Mouse (Mus musculus): ENCODE data around the gene St8sia1. TPM values are rescaled to one million over a fixed set of nuclear protein-coding genes. Genes with fewer than 3 reads are reported as not detected.
A peak's percentile ranks its signal among the peaks of the same experiment; 100 is the strongest.

Gene St8sia1
- polyA plus RNA-seq, 1 experiment from 2014 or later, result 2.9 TPM

- H3K4me1 ChIP-seq, result 0 out of 2 replicates have a peak, but pooled peaks cover 8% of the 10 kb centered on the region
- no peak for ATAC-seq (ENCODE audit: insufficient number of reproducible peaks, insufficient read depth, low FRiP score, low TSS enrichment)
- H3K27ac ChIP-seq, result no peak overlapping the region
- no peak overlapping the region for H3K4me3 ChIP-seq
- no peaks in the 10 kb centered on the region for H3K36me3 ChIP-seq
- no peaks in the 10 kb centered on the region for H3K27me3 ChIP-seq
- no peaks in the 10 kb centered on the region for H3K9me3 ChIP-seq
- H3K4me2 ChIP-seq (replicated peaks), result no peak overlapping the region
- WGBS, result 74% methylated on average over 7 of the region's 7 CpGs
- no peak overlapping the region for H3K9ac ChIP-seq
Measured at GRCm38 (mm10) chr6:142869715-142870422, 94.4 kb downstream of the St8sia1 start.

GRCm38 (mm10) chr6:142867471-142868055 lies 96.7 kb downstream of the St8sia1 start:
- Histone ChIP-seq H3K4me1 (0 out of 2 replicates have a peak, but pooled peaks cover 8% of the 10 kb centered on the region), H3K27ac (no peak overlapping the region), H3K36me3 (no peaks in the 10 kb centered on the region), H3K9ac (no peak overlapping the region), H3K4me2 (replicated peaks) (no peak overlapping the region), H3K9me3 (no peaks in the 10 kb centered on the region), H3K4me3 (no peak overlapping the region), H3K27me3 (no peaks in the 10 kb centered on the region)
- ATAC-seq (ENCODE audit: insufficient number of reproducible peaks, insufficient read depth, low FRiP score, low TSS enrichment), result 0 out of 2 replicates have a peak, but pooled peaks have one; percentile 56
- 39% methylated on average over 9 of the region's 9 CpGs for WGBS

DNA sequence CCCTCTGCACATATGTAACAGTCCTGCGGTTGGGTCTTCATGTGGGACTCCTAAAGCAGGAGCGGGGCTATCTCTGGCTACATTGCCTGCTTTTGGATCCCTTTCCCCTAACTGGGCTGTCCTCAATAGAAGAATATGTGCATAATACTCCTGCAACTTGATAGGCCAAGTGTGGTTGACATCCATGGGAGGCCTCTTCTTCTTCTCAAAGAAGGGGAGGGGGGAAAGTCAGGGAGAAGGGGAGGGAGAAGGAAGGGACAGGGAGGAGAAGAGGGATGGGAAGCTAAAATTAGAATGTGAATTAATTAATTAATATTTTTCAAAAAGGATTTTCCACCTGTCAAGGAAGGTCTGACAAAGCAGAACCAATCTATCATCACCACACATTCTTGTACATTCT lies 97.2 kb downstream of the St8sia1 start:
- no peak overlapping the region for H3K4me2 ChIP-seq (replicated peaks)
- H3K27ac ChIP-seq, result no peak overlapping the region

GRCm38 (mm10) chr6:142865199-142865598 lies 99.1 kb downstream of the St8sia1 start:
- H3K4me1 ChIP-seq, result 0 out of 2 replicates have a peak, but pooled peaks cover 8% of the 10 kb centered on the region
- WGBS, result 88% methylated on average over 6 of the region's 6 CpGs

More for the DNA sequence above, 97.2 kb downstream of the St8sia1 start:
- 92% methylated on average over 2 of the region's 2 CpGs for WGBS
- Histone ChIP-seq H3K36me3 (no peaks in the 10 kb centered on the region), H3K9me3 (no peaks in the 10 kb centered on the region), H3K4me1 (0 out of 2 replicates have a peak, but pooled peaks cover 8% of the 10 kb centered on the region), H3K9ac (no peak overlapping the region), H3K4me3 (no peak overlapping the region), H3K27me3 (no peaks in the 10 kb centered on the region)
- no peak for ATAC-seq (ENCODE audit: insufficient number of reproducible peaks, insufficient read depth, low FRiP score, low TSS enrichment)

GRCm38 (mm10) chr6:142863881-142864280 lies 100.4 kb downstream of the St8sia1 start:
- Histone ChIP-seq H3K4me1 (0 out of 2 replicates have a peak, but pooled peaks cover 8% of the 10 kb centered on the region), H3K27ac (no peak overlapping the region), H3K9me3 (no peaks in the 10 kb centered on the region), H3K36me3 (no peaks in the 10 kb centered on the region), H3K27me3 (no peaks in the 10 kb centered on the region), H3K9ac (no peak overlapping the region), H3K4me2 (replicated peaks) (no peak overlapping the region), H3K4me3 (no peak overlapping the region)
- 90% methylated on average over 4 of the region's 4 CpGs for WGBS
- ATAC-seq (ENCODE audit: insufficient number of reproducible peaks, insufficient read depth, low FRiP score, low TSS enrichment), result no peak

More at GRCm38 (mm10) chr6:142865199-142865598, 99.1 kb downstream of the St8sia1 start:
- H3K4me2 ChIP-seq (replicated peaks), result no peak overlapping the region
- H3K36me3 ChIP-seq, result no peaks in the 10 kb centered on the region
- no peak overlapping the region for H3K4me3 ChIP-seq
- no peak overlapping the region for H3K27ac ChIP-seq
- H3K9ac ChIP-seq, result no peak overlapping the region
- H3K9me3 ChIP-seq, result no peaks in the 10 kb centered on the region
- H3K27me3 ChIP-seq, result no peaks in the 10 kb centered on the region
- no peak for ATAC-seq (ENCODE audit: insufficient number of reproducible peaks, insufficient read depth, low FRiP score, low TSS enrichment)

GRCm38 (mm10) chr6:142862265-142862664 lies 102.0 kb downstream of the St8sia1 start:
- WGBS, result 92% methylated on average over 3 of the region's 3 CpGs
- H3K9ac ChIP-seq, result no peak overlapping the region
- H3K4me2 ChIP-seq (replicated peaks), result no peak overlapping the region
- H3K36me3 ChIP-seq, result no peaks in the 10 kb centered on the region
- H3K27ac ChIP-seq, result no peak overlapping the region
- H3K9me3 ChIP-seq, result no peaks in the 10 kb centered on the region
- no peak overlapping the region for H3K4me3 ChIP-seq
- H3K27me3 ChIP-seq, result no peaks in the 10 kb centered on the region
- peaks cover 6% of the 10 kb centered on the region; the same call in 1 of the 2 replicates for H3K4me1 ChIP-seq
- ATAC-seq (ENCODE audit: insufficient number of reproducible peaks, insufficient read depth, low FRiP score, low TSS enrichment), result no peak

DNA sequence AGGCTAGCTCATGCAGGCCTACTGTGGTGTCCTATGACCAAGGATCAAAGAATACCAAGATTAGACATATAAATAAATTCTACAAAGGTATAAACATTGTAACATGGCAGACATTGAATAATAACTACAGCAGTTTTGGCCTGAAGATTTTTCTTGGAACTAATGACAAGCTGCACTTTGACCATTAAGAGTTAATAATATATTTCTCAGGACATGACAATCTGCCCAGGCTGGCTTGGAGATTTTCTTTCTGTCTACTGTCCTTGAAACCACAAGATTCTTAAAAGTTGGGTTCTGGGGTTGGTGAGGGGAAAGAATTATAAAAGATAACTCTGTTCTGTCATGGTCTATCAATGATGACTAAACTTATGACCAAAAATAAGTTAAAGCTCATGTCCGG lies 103.9 kb downstream of the St8sia1 start:
- Histone ChIP-seq H3K27ac (no peak overlapping the region), H3K4me3 (no peak overlapping the region), H3K36me3 (no peaks in the 10 kb centered on the region), H3K9me3 (no peaks in the 10 kb centered on the region), H3K9ac (no peak overlapping the region), H3K4me2 (replicated peaks) (no peak overlapping the region), H3K27me3 (no peaks in the 10 kb centered on the region), H3K4me1 (peaks cover 5% of the 10 kb centered on the region; the same call in 1 of the 2 replicates)
- WGBS, result 80% methylated on average over 1 of the region's 1 CpGs
- no peak for ATAC-seq (ENCODE audit: insufficient number of reproducible peaks, insufficient read depth, low FRiP score, low TSS enrichment)

GRCm38 (mm10) chr6:142859946-142860345 lies 104.3 kb downstream of the St8sia1 start:
- WGBS, result 86% methylated on average over 4 of the region's 4 CpGs
- Histone ChIP-seq H3K27ac (no peak overlapping the region), H3K4me2 (replicated peaks) (no peak overlapping the region), H3K4me1 (peaks cover 5% of the 10 kb centered on the region; the same call in 1 of the 2 replicates), H3K36me3 (no peaks in the 10 kb centered on the region), H3K9me3 (no peaks in the 10 kb centered on the region), H3K27me3 (no peaks in the 10 kb centered on the region), H3K9ac (no peak overlapping the region), H3K4me3 (no peak overlapping the region)
- ATAC-seq (ENCODE audit: insufficient number of reproducible peaks, insufficient read depth, low FRiP score, low TSS enrichment), result no peak

- peaks cover 5% of the 10 kb centered on the region; the same call in 1 of the 2 replicates for H3K4me1 ChIP-seq
- 87% methylated on average over 2 of the region's 2 CpGs for WGBS
- H3K9ac ChIP-seq, result no peak overlapping the region
- H3K9me3 ChIP-seq, result no peaks in the 10 kb centered on the region
- no peaks in the 10 kb centered on the region for H3K27me3 ChIP-seq
- H3K4me2 ChIP-seq (replicated peaks), result no peak overlapping the region
- H3K27ac ChIP-seq, result no peak overlapping the region
- no peak overlapping the region for H3K4me3 ChIP-seq
- ATAC-seq (ENCODE audit: insufficient number of reproducible peaks, insufficient read depth, low FRiP score, low TSS enrichment), result no peak
- no peaks in the 10 kb centered on the region for H3K36me3 ChIP-seq
Measured at GRCm38 (mm10) chr6:142858937-142859336, 105.3 kb downstream of the St8sia1 start.

DNA sequence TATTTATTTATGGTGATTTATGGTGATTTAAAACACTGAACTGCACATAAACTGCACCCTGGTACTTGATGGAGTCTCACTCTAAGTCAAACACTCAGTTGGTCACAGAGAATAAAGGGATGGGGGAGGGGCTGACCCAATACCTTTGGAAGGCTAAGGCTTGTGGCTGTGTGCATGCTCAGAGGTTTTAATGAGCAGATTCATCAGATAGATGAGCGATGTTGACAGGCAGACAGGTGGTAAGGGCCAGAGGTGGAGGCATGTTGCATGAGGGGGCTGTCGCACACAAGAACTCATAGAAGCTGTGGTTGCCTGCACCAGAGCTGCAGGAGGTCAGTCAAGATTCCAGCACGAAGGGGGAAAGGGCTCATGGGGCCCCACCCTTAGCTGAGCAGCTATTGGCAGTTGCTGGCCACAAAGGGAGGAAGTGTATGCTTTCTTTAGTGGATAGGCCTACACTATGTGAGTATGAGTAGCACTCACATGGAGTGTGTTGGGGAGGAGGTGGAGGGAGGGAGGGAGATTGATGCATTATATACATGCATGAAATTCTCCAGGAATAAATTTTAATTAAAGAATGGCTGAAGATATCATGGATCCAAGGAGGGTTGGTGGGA lies 107.9 kb downstream of the St8sia1 start:
- WGBS, result 70% methylated on average over 3 of the region's 3 CpGs
- H3K4me3 ChIP-seq, result no peak overlapping the region
- no peaks in the 10 kb centered on the region for H3K9me3 ChIP-seq
- H3K4me2 ChIP-seq (replicated peaks), result no peak overlapping the region
- no peaks in the 10 kb centered on the region for H3K36me3 ChIP-seq
- no peak overlapping the region for H3K27ac ChIP-seq
- H3K4me1 ChIP-seq, result peaks cover 5% of the 10 kb centered on the region; the same call in 1 of the 2 replicates
- H3K9ac ChIP-seq, result no peak overlapping the region
- ATAC-seq (ENCODE audit: insufficient number of reproducible peaks, insufficient read depth, low FRiP score, low TSS enrichment), result peak; percentile 38; the same call in 1 of the 2 replicates
- no peaks in the 10 kb centered on the region for H3K27me3 ChIP-seq

- 82% methylated on average over 5 of the region's 5 CpGs for WGBS
- ATAC-seq (ENCODE audit: insufficient number of reproducible peaks, insufficient read depth, low FRiP score, low TSS enrichment), result no peak
- H3K9me3 ChIP-seq, result no peaks in the 10 kb centered on the region
Measured at GRCm38 (mm10) chr6:142855761-142856160, 108.5 kb downstream of the St8sia1 start.

More at GRCm38 (mm10) chr6:142855761-142856160, 108.5 kb downstream of the St8sia1 start:
- no peak overlapping the region for H3K27ac ChIP-seq
- no peaks in the 10 kb centered on the region for H3K27me3 ChIP-seq
- H3K4me2 ChIP-seq (replicated peaks), result no peak overlapping the region
- H3K9ac ChIP-seq, result no peak overlapping the region
- H3K4me1 ChIP-seq, result peaks cover 5% of the 10 kb centered on the region; the same call in 1 of the 2 replicates
- no peak overlapping the region for H3K4me3 ChIP-seq
- H3K36me3 ChIP-seq, result no peaks in the 10 kb centered on the region
